Comparison of ENCODE assay signal across 19 mouse cellular contexts in the genomic region with DNA sequence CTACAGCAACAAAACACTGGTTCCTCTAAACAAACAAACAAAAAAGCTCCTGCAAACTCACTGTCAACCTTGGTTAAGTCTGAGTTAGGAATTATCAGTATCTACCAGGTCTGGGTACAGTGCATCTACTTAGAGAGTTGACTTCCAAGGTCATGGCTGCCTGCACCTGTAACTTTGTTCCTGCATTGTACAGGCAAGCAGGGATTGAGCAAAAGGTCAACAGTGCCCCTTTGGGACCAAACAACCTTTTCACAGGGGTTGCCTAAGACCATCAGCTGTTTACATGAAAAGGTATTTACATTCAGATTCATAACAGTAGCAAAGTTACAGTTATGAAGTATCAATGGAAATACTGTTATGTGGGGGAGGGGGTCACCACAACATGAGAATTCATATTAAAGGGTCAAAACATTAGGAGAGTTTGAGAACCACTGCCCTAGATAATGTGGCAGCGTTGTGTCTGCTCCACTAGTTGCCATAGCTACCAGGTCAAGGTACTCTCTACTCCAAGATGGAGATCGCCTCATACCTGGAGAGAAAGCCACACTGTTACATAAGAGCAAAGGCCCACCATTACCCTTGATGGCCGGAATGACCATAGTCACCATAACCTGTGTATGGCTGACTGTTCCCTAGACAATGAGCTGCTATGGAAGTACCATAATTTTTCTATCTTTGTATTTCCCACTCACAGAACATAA.
"Had no signal": no experiment of that assay in that cellular context is flagged by ENCODE, and none has a peak within 500 bp of the region (broad histone marks: within the 10 kb centered on the region; RNA-seq: fewer than 3 reads in every experiment).

No protein-coding gene starts in this region.

- H3K4me2 ChIP-seq: lung, embryonic 14.5 days; midbrain, embryonic 12.5 days; neural tube, embryonic 13.5 days; neural tube, embryonic 15.5 days had no signal

- H3K27ac ChIP-seq: midbrain, embryonic 10.5 days; midbrain, embryonic 12.5 days; neural tube, embryonic 13.5 days; neural tube, embryonic 15.5 days had no signal

- DNase-seq: lung, adult 18-20 months; lung, embryonic 14.5 days; lung, postnatal 10 days; lung, postnatal 4 days; midbrain, embryonic 14.5 days; retina, postnatal 1 day; right cerebral cortex, adult 18-20 months; right cerebral cortex, postnatal 25 days; right cerebral cortex, postnatal 4 days; spleen, adult 18-20 months; thymus, adult 18-20 months; thymus, postnatal 14 days; thymus, postnatal 36 days had no signal

- H3K9me3 ChIP-seq: midbrain, embryonic 10.5 days; midbrain, embryonic 12.5 days; neural tube, embryonic 13.5 days; neural tube, embryonic 15.5 days had no signal

- H3K4me3 ChIP-seq: midbrain, embryonic 10.5 days; midbrain, embryonic 12.5 days; myocyte; neural tube, embryonic 13.5 days; neural tube, embryonic 15.5 days had no signal

- H3K9ac ChIP-seq: lung, embryonic 14.5 days; midbrain, embryonic 12.5 days; neural tube, embryonic 13.5 days; neural tube, embryonic 15.5 days had no signal

- H3K27me3 ChIP-seq: midbrain, embryonic 12.5 days; neural tube, embryonic 13.5 days; neural tube, embryonic 15.5 days had no signal

- H3K36me3 ChIP-seq: neural tube, embryonic 15.5 days had no signal

- H3K4me1 ChIP-seq: midbrain, embryonic 10.5 days; midbrain, embryonic 12.5 days; neural tube, embryonic 13.5 days; neural tube, embryonic 15.5 days had no signal

- ATAC-seq: midbrain, embryonic 16.5 days had no signal
